Mouse (Mus musculus) thymus, adult 2 months (tissue): ENCODE measurements around the gene Wdr77. TPM values are rescaled to one million over a fixed set of nuclear protein-coding genes. Genes with fewer than 3 reads are reported as not detected.
"Not testable (repeated sequence)": the region's sequence is repeated elsewhere in the genome, so short reads cannot be mapped to it uniquely, and the experiment has no call there.

Experiments
- DNase-seq: peaks from one replicate; pipeline ENCODE4 v3.0.0; 2021
- H3K27ac ChIP-seq: fragments of 200-500 bp; 2 replicates; pipeline ENCODE4 v1.5.1; 2012; ENCODE audit warnings: low read length, control low read depth; ENCODE audit not compliant: control insufficient read depth, insufficient read depth
- H3K27me3 ChIP-seq: fragments of 200-500 bp; 2 replicates; pipeline ENCODE4 v1.6.1; 2012; ENCODE audit warnings: mild to moderate bottlenecking, low read length, moderate library complexity, mixed read lengths; ENCODE audit not compliant: control insufficient read depth, insufficient read depth
- H3K36me3 ChIP-seq: fragments of 200-500 bp; 2 replicates; pipeline ENCODE4 v1.6.1; 2012; ENCODE audit warnings: mild to moderate bottlenecking, low read length, moderate library complexity; ENCODE audit not compliant: control insufficient read depth, insufficient read depth
- H3K4me1 ChIP-seq: fragments of 200-500 bp; replicated peaks from 2 replicates; pipeline ENCODE4 v1.6.1; 2012; ENCODE audit warnings: low read length; ENCODE audit not compliant: control insufficient read depth, insufficient read depth
- H3K4me3 ChIP-seq: fragments of 200-500 bp; 2 replicates; pipeline ENCODE4 v1.5.1; 2012; ENCODE audit warnings: mild to moderate bottlenecking, low read length, control low read depth, moderate library complexity; ENCODE audit not compliant: control insufficient read depth, insufficient read depth
- CTCF ChIP-seq: fragments of 200-500 bp; IDR thresholded peaks from 2 replicates; pipeline ENCODE4 v1.5.1; 2012; ENCODE audit warnings: mild to moderate bottlenecking, control low read depth, low read length, moderate library complexity, borderline replicate concordance; ENCODE audit not compliant: control insufficient read depth, poor library complexity, insufficient read depth; ENCODE audit errors: extremely low read depth
- POLR2A ChIP-seq: fragments of 200-500 bp; IDR thresholded peaks from 2 replicates; pipeline ENCODE4 v1.6.1; 2012; ENCODE audit warnings: mild to moderate bottlenecking, low read length, control low read depth, moderate library complexity; ENCODE audit not compliant: control insufficient read depth, poor library complexity, insufficient read depth; ENCODE audit errors: extremely low read depth
- WGBS: fragments of 180-500 bp; shearing (Covaris S2); methylation state at CpG from one replicate; pipeline ENCODE4 v1.1.7; 2018; 5-methylcytosine and 5-hydroxymethylcytosine counted together
- polyA plus RNA-seq: library from polyadenylated mRNA; depleted of rRNA; stranded (reverse); fragments of >200 nt; gene quantifications from 2 replicates; pipeline ENCODE4 v1.2.3, GENCODE M21; 2012; rRNA removed

Gene Wdr77
- 46.1 and 56.1 TPM in 2 replicates for polyA plus RNA-seq

GRCm38 (mm10) chr3:105958974-105959580, at the start of gene Wdr77:
Gene Wdr77 (plus strand): TSS chr3:105959369.
- no peaks in the 10 kb centered on the region for H3K27me3 ChIP-seq
- H3K4me3 ChIP-seq = peak within 1 kb of the TSS; percentile 80
- under 1% methylated on average over 52 of the region's 52 CpGs for WGBS
- H3K27ac ChIP-seq = peak within 1 kb of the TSS; percentile 69
- peak; percentile 97 for TF ChIP-seq POLR2A
- TF ChIP-seq CTCF = no peak
- peaks cover 7% of the 10 kb centered on the region for H3K4me1 ChIP-seq
- H3K36me3 ChIP-seq = peaks cover 17% of the 10 kb centered on the region
- DNase-seq = peak; percentile 94

- Histone ChIP-seq H3K36me3 (no peaks in the 10 kb centered on the region), H3K27me3 (no peaks in the 10 kb centered on the region), H3K27ac (peak overlapping the region; percentile 52; the same call in 1 of the 2 replicates), H3K4me3 (no peak overlapping the region), H3K4me1 (peaks cover 15% of the 10 kb centered on the region)
- WGBS = 22% methylated on average over 11 of the region's 11 CpGs
- DNase-seq = no peak
- no peak for TF ChIP-seq CTCF
- TF ChIP-seq POLR2A = no peak
Observed at GRCm38 (mm10) chr3:105910519-105911190, 48.5 kb upstream of the Wdr77 start.

GRCm38 (mm10) chr3:105912097-105912880, 46.9 kb upstream of the Wdr77 start:
- Histone ChIP-seq H3K4me1 (peaks cover 15% of the 10 kb centered on the region), H3K4me3 (no peak overlapping the region), H3K27me3 (no peaks in the 10 kb centered on the region), H3K27ac (no peak overlapping the region), H3K36me3 (no peaks in the 10 kb centered on the region)
- 85% methylated on average over 9 of the region's 9 CpGs for WGBS
- TF ChIP-seq CTCF = no peak
- TF ChIP-seq POLR2A = no peak
- DNase-seq = no peak

- no peaks in the 10 kb centered on the region for H3K27me3 ChIP-seq
- WGBS = 17% methylated on average over 10 of the region's 10 CpGs
- TF ChIP-seq CTCF = no peak
- no peak for TF ChIP-seq POLR2A
- no peaks in the 10 kb centered on the region for H3K36me3 ChIP-seq
- no peak overlapping the region for H3K4me3 ChIP-seq
- H3K27ac ChIP-seq = no peak overlapping the region
- H3K4me1 ChIP-seq = peaks cover 17% of the 10 kb centered on the region
- DNase-seq = no peak
Observed at GRCm38 (mm10) chr3:105913839-105914681, 45.1 kb upstream of the Wdr77 start.

GRCm38 (mm10) chr3:105915281-105915680, 43.9 kb upstream of the Wdr77 start:
- no peak for DNase-seq
- H3K36me3 ChIP-seq = no peaks in the 10 kb centered on the region
- no peaks in the 10 kb centered on the region for H3K27me3 ChIP-seq
- 74% methylated on average over 1 of the region's 1 CpGs for WGBS
- no peak for TF ChIP-seq POLR2A
- no peak for TF ChIP-seq CTCF
- H3K27ac ChIP-seq = no peak overlapping the region
- peaks cover 14% of the 10 kb centered on the region for H3K4me1 ChIP-seq
- no peak overlapping the region for H3K4me3 ChIP-seq

GRCm38 (mm10) chr3:105916455-105916854, 42.7 kb upstream of the Wdr77 start:
- not testable (repeated sequence) for H3K27ac ChIP-seq, H3K4me3 ChIP-seq, DNase-seq, H3K36me3 ChIP-seq, H3K27me3 ChIP-seq, H3K4me1 ChIP-seq
